Mouse (Mus musculus) brain, embryonic 14.5 days (tissue): ENCODE results near the gene Prpf40b.

Experiments
- CTCF ChIP-seq: fragments of 200-500 bp; IDR thresholded peaks from 2 replicates; pipeline ENCODE4 v1.5.1; 2012; ENCODE audit warnings: inconsistent platforms, mild to moderate bottlenecking, moderate library complexity, borderline replicate concordance; ENCODE audit not compliant: insufficient read depth, insufficient read length; ENCODE audit errors: extremely low read depth
- POLR2A ChIP-seq: fragments of 200-500 bp; IDR thresholded peaks from 2 replicates; pipeline ENCODE4 v1.6.1; 2012; ENCODE audit warnings: mild to moderate bottlenecking, inconsistent platforms, borderline replicate concordance; ENCODE audit not compliant: poor library complexity, insufficient read depth, insufficient read length, severe bottlenecking; ENCODE audit errors: extremely low read depth

GRCm38 (mm10) chr15:99318861-99319410, 24.0 kb downstream of the Prpf40b start:
- TF ChIP-seq POLR2A (no peak), CTCF (no peak)
